Mouse (Mus musculus) neural tube, embryonic 14.5 days (tissue): ENCODE measurements around the gene Hes7. TPM values are rescaled to one million over a fixed set of nuclear protein-coding genes. Genes with fewer than 3 reads are reported as not detected.

Source experiments
- ATAC-seq: fragments of 200-750 bp; cut with Nextera tagmentation; 2 replicates; pipeline ENCODE4 v1.8.0; 2017; ENCODE audit warnings: low read depth, mild to moderate bottlenecking, moderate TSS enrichment, moderate library complexity
- H3K27ac ChIP-seq: fragments of 300-500 bp; sonication (generic); 2 replicates; pipeline ENCODE4 v1.5.1; 2014; ENCODE audit warnings: low read depth, mild to moderate bottlenecking, control low read depth, low read length, moderate library complexity, mixed read lengths
- H3K27me3 ChIP-seq: fragments of 300-500 bp; sonication (generic); 2 replicates; pipeline ENCODE4 v1.6.1; 2014; ENCODE audit warnings: low read length; ENCODE audit not compliant: control insufficient read depth, insufficient read depth
- H3K36me3 ChIP-seq: fragments of 300-500 bp; sonication (generic); 2 replicates; pipeline ENCODE4 v1.6.1; 2014; ENCODE audit warnings: low read length, mixed read lengths; ENCODE audit not compliant: control insufficient read depth, insufficient read depth
- H3K4me1 ChIP-seq: fragments of 300-500 bp; sonication (generic); 2 replicates; pipeline ENCODE4 v1.6.1; 2014; ENCODE audit warnings: low read length; ENCODE audit not compliant: control insufficient read depth, insufficient read depth
- H3K4me2 ChIP-seq: fragments of 300-500 bp; sonication (generic); 2 replicates; pipeline ENCODE4 v1.6.1; 2014; ENCODE audit warnings: mild to moderate bottlenecking, low read depth, low read length, control low read depth
- H3K4me3 ChIP-seq: fragments of 300-500 bp; sonication (generic); 2 replicates; pipeline ENCODE4 v1.5.1; 2014; ENCODE audit warnings: low read depth, low read length, control low read depth, mixed read lengths
- H3K9ac ChIP-seq: fragments of 300-500 bp; sonication (generic); replicated peaks from 2 replicates; pipeline ENCODE4 v1.6.1; 2014; ENCODE audit warnings: low read depth, mild to moderate bottlenecking, control low read depth, low read length, mixed read lengths
- H3K9me3 ChIP-seq: fragments of 300-500 bp; sonication (generic); 2 replicates; pipeline ENCODE4 v1.6.1; 2016; ENCODE audit warnings: low read length; ENCODE audit not compliant: control insufficient read depth
- WGBS: fragments of 180-500 bp; shearing (Covaris S2); extraction: QIAGEN DNeasy Blood & Tissue Kit; methylation state at CpG from one replicate; pipeline ENCODE4 v1.1.7; 2014; 5-methylcytosine and 5-hydroxymethylcytosine counted together
- polyA plus RNA-seq: library from polyadenylated mRNA; unstranded; fragments of >200 nt; fragmentation: Nextera tagmentation; extraction: Ambion mirVana; gene quantifications from 2 replicates; pipeline ENCODE4 v1.2.1, GENCODE M21; 2014

Gene Hes7
- polyA plus RNA-seq, 1 experiment from 2014 or later, result 0.52 TPM

GRCm38 (mm10) chr11:69086390-69086789, 33.8 kb upstream of the Hes7 start:
- Histone ChIP-seq H3K27ac (no peak overlapping the region), H3K9ac (no peak overlapping the region), H3K9me3 (no peaks in the 10 kb centered on the region), H3K27me3 (no peaks in the 10 kb centered on the region), H3K4me2 (no peak overlapping the region), H3K36me3 (0 out of 2 replicates have a peak, but pooled peaks cover 3% of the 10 kb centered on the region), H3K4me1 (peaks cover 20% of the 10 kb centered on the region), H3K4me3 (no peak overlapping the region)
- no peak for ATAC-seq
- WGBS, result 72% methylated on average over 6 of the region's 6 CpGs

GRCm38 (mm10) chr11:69087082-69087481, 33.1 kb upstream of the Hes7 start:
- 32% methylated on average over 4 of the region's 4 CpGs for WGBS
- Histone ChIP-seq H3K9me3 (no peaks in the 10 kb centered on the region), H3K27me3 (no peaks in the 10 kb centered on the region), H3K4me1 (peaks cover 20% of the 10 kb centered on the region), H3K36me3 (0 out of 2 replicates have a peak, but pooled peaks cover 8% of the 10 kb centered on the region), H3K27ac (peak overlapping the region; percentile 95; the same call in 1 of the 2 replicates), H3K4me2 (no peak overlapping the region), H3K9ac (no peak overlapping the region), H3K4me3 (no peak overlapping the region)
- no peak for ATAC-seq

- peaks cover 20% of the 10 kb centered on the region for H3K4me1 ChIP-seq
- peak overlapping the region; percentile 98 for H3K4me2 ChIP-seq
- 60% methylated on average over 2 of the region's 2 CpGs for WGBS
- no peak overlapping the region for H3K9ac ChIP-seq
- ATAC-seq, result no peak
- no peaks in the 10 kb centered on the region for H3K9me3 ChIP-seq
- no peak overlapping the region for H3K4me3 ChIP-seq
- peak overlapping the region; percentile 95 for H3K27ac ChIP-seq
- no peaks in the 10 kb centered on the region for H3K27me3 ChIP-seq
- H3K36me3 ChIP-seq, result 0 out of 2 replicates have a peak, but pooled peaks cover 8% of the 10 kb centered on the region
Observed at GRCm38 (mm10) chr11:69087597-69087996, 32.6 kb upstream of the Hes7 start.

GRCm38 (mm10) chr11:69088103-69088855, 31.9 kb upstream of the Hes7 start, which contains the start of gene Vamp2:
Gene Vamp2 (plus strand): TSS chr11:69088490.
- Histone ChIP-seq H3K27ac (peak within 1 kb of the TSS; percentile 95), H3K4me1 (peaks cover 20% of the 10 kb centered on the region), H3K4me3 (peak within 1 kb of the TSS; percentile 100), H3K27me3 (no peaks in the 10 kb centered on the region), H3K36me3 (0 out of 2 replicates have a peak, but pooled peaks cover 8% of the 10 kb centered on the region), H3K4me2 (peak within 1 kb of the TSS; percentile 98), H3K9me3 (no peaks in the 10 kb centered on the region), H3K9ac (peak within 1 kb of the TSS; percentile 100)
- ATAC-seq, result peak; percentile 84
- WGBS, result under 1% methylated on average over 55 of the region's 67 CpGs

- Histone ChIP-seq H3K27me3 (no peaks in the 10 kb centered on the region), H3K4me3 (peak overlapping the region; percentile 100), H3K9ac (peak overlapping the region; percentile 100), H3K4me1 (peaks cover 20% of the 10 kb centered on the region), H3K9me3 (no peaks in the 10 kb centered on the region), H3K36me3 (0 out of 2 replicates have a peak, but pooled peaks cover 8% of the 10 kb centered on the region), H3K27ac (peak overlapping the region; percentile 95), H3K4me2 (peak overlapping the region; percentile 98)
- peak; percentile 12; the same call in 1 of the 2 replicates for ATAC-seq
- 11% methylated on average over 25 of the region's 25 CpGs for WGBS
Observed at GRCm38 (mm10) chr11:69088856-69089615, 31.2 kb upstream of the Hes7 start.

- Histone ChIP-seq H3K4me2 (peak overlapping the region; percentile 98), H3K9ac (peak overlapping the region; percentile 100), H3K4me3 (peak overlapping the region; percentile 100), H3K27ac (no peak overlapping the region), H3K36me3 (0 out of 2 replicates have a peak, but pooled peaks cover 8% of the 10 kb centered on the region), H3K27me3 (no peaks in the 10 kb centered on the region), H3K4me1 (peaks cover 20% of the 10 kb centered on the region), H3K9me3 (no peaks in the 10 kb centered on the region)
- WGBS, result 88% methylated on average over 12 of the region's 12 CpGs
- ATAC-seq, result no peak
Observed at GRCm38 (mm10) chr11:69089616-69090290, 30.5 kb upstream of the Hes7 start.

GRCm38 (mm10) chr11:69090367-69090766, 29.8 kb upstream of the Hes7 start:
- Histone ChIP-seq H3K4me3 (no peak overlapping the region), H3K9me3 (no peaks in the 10 kb centered on the region), H3K4me1 (peaks cover 21% of the 10 kb centered on the region), H3K36me3 (0 out of 2 replicates have a peak, but pooled peaks cover 8% of the 10 kb centered on the region), H3K9ac (peak overlapping the region; percentile 100; the same call in 1 of the 2 replicates), H3K4me2 (peak overlapping the region; percentile 98; the same call in 1 of the 2 replicates), H3K27ac (no peak overlapping the region), H3K27me3 (no peaks in the 10 kb centered on the region)
- no peak for ATAC-seq
- WGBS, result 59% methylated on average over 6 of the region's 6 CpGs

GRCm38 (mm10) chr11:69091566-69092385, 28.4 kb upstream of the Hes7 start:
- H3K4me3 ChIP-seq, result no peak overlapping the region
- peaks cover 28% of the 10 kb centered on the region for H3K4me1 ChIP-seq
- ATAC-seq, result no peak
- 67% methylated on average over 7 of the region's 7 CpGs for WGBS
- H3K9me3 ChIP-seq, result no peaks in the 10 kb centered on the region
- H3K27me3 ChIP-seq, result no peaks in the 10 kb centered on the region
- 0 out of 2 replicates have a peak, but pooled peaks cover 8% of the 10 kb centered on the region for H3K36me3 ChIP-seq
- H3K27ac ChIP-seq, result no peak overlapping the region
- no peak overlapping the region for H3K9ac ChIP-seq
- H3K4me2 ChIP-seq, result no peak overlapping the region
